Mouse (Mus musculus): ENCODE measurements around the gene Pgap3. TPM values are rescaled to one million over a fixed set of nuclear protein-coding genes. Genes with fewer than 3 reads are reported as not detected.

Pgap3 gene
- polyA plus RNA-seq, 1 experiment = 13.2 TPM

DNA sequence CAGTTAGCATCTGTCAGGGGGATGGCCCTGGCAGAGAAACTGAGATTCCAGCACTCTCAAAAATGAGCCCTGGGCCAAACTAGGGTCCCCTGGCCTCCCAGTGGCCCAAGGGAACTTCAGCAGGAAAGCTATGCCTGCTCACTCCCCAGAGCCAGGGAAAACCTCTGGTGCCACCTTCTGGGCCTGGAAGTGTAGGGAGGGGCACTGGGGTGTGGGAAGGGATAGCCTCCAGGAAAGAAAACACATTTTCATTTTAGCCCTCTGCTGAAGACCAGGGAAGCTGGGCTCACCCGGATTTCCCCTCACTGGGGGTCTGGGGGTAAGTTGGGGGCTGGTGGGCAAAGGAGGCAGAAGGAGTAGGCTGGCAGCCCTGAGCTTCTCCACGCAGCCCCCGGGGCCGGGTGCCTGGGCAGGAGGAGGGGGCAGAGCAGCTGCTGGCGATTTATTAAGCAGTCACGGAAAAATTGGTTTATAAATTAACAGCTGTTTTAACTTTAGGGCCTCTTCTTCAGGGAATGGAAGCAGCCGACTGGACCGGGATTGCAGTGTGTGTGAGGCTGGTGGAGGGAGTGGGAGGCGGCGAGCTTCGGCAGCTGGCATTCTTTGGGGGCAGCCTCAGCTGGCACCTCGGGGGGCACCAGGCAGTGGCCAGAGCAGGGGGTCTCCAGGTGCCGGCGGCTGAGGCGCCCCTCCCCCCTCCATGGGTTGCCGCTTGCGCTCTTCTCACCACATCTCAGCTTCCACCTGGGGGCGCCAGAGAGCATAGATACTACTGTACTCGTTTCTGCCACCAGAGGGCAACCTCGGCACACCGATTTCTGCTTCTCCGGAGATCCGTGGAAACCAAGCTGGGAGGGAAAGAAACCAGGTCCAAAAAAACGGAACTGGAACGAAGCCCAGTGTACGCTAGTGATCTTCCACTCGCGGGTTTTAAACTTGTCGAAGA, 58.0 kb downstream of the Pgap3 start:
- DNase-seq = peak; percentile 91 to 100
- Histone ChIP-seq H3K27ac (ENCODE audit: insufficient read depth, low read length) (no peak overlapping the region), H3K27me3 (ENCODE audit: control insufficient read depth, insufficient read depth, low read length) (no peaks in the 10 kb centered on the region), H3K4me1 (ENCODE audit: control insufficient read depth, insufficient read depth, low read length) (peaks cover 9% of the 10 kb centered on the region), H3K4me3 (replicated peaks; ENCODE audit: insufficient read depth, low read depth, low read length) (peak overlapping the region; percentile 43)
- 1% methylated on average over 29 of the region's 29 CpGs for WGBS
- TF ChIP-seq POLR2A (IDR thresholded peaks at IDR 0.05; ENCODE audit: borderline replicate concordance, insufficient read depth, low read length) = no peak
- peak; percentile 99 for TF ChIP-seq CTCF (IDR thresholded peaks at IDR 0.05; ENCODE audit: borderline replicate concordance, insufficient read depth, low read depth, low read length)

DNA sequence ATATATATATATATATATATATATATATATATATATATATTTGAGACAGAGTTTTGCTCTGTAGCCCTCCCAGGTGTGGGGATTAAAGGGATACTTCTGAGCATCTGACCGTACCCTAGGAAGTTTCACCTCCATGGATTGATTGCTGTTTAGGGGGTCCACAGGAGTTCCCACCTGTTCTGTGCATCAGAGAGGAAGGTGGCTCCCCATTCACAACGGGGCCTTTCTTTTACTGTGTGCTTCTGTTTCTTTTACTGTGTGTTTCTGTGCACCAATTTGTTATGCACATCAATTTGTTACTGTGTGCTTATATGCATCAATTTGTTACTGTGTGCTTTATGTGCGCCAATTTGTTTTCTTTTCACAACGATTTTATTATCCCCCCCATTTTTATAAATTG, 59.1 kb downstream of the Pgap3 start:
- no peaks in the 10 kb centered on the region for H3K27me3 ChIP-seq (ENCODE audit: control insufficient read depth, insufficient read depth, low read length)

DNA sequence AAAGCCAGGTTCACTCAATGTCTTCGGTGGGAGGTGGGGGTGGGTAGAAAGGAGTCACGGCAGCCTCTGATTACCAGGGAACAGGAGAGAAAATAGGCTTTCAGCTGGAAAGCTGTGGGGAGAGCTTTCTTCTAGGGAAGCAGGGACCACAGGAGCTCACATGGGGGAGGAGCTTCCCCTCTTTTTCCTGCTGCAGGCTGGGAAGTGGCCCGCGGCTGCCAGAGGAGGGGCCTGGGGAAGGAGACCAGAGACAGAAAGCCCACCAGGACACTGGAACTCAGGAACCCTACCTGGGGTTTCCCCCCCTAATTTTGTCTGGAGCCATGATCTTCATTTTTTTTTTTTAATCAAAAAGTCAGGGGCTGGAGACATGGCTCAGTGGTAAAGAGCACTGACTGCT, 59.7 kb downstream of the Pgap3 start:
- no peaks in the 10 kb centered on the region for H3K27me3 ChIP-seq (ENCODE audit: control insufficient read depth, insufficient read depth, low read length)
- H3K4me3 ChIP-seq (replicated peaks; ENCODE audit: insufficient read depth, low read depth, low read length) = no peak overlapping the region
- H3K27ac ChIP-seq (ENCODE audit: insufficient read depth, low read length) = no peak overlapping the region
- H3K4me1 ChIP-seq (ENCODE audit: control insufficient read depth, insufficient read depth, low read length) = peaks cover 8% of the 10 kb centered on the region
- TF ChIP-seq CTCF (IDR thresholded peaks at IDR 0.05; ENCODE audit: borderline replicate concordance, insufficient read depth, low read depth, low read length) = no peak
- TF ChIP-seq POLR2A (IDR thresholded peaks at IDR 0.05; ENCODE audit: borderline replicate concordance, insufficient read depth, low read length) = no peak
- 52% methylated on average over 4 of the region's 4 CpGs for WGBS
- no peak for DNase-seq

More for the DNA sequence above, 59.1 kb downstream of the Pgap3 start:
- Histone ChIP-seq H3K4me1 (ENCODE audit: control insufficient read depth, insufficient read depth, low read length) (peaks cover 5% of the 10 kb centered on the region), H3K27ac (ENCODE audit: insufficient read depth, low read length) (no peak overlapping the region), H3K4me3 (replicated peaks; ENCODE audit: insufficient read depth, low read depth, low read length) (no peak overlapping the region)
- WGBS = 77% methylated on average over 4 of the region's 4 CpGs
- no peak for DNase-seq
- TF ChIP-seq POLR2A (IDR thresholded peaks at IDR 0.05; ENCODE audit: borderline replicate concordance, insufficient read depth, low read length) (no peak), CTCF (IDR thresholded peaks at IDR 0.05; ENCODE audit: borderline replicate concordance, insufficient read depth, low read depth, low read length) (no peak)

DNA sequence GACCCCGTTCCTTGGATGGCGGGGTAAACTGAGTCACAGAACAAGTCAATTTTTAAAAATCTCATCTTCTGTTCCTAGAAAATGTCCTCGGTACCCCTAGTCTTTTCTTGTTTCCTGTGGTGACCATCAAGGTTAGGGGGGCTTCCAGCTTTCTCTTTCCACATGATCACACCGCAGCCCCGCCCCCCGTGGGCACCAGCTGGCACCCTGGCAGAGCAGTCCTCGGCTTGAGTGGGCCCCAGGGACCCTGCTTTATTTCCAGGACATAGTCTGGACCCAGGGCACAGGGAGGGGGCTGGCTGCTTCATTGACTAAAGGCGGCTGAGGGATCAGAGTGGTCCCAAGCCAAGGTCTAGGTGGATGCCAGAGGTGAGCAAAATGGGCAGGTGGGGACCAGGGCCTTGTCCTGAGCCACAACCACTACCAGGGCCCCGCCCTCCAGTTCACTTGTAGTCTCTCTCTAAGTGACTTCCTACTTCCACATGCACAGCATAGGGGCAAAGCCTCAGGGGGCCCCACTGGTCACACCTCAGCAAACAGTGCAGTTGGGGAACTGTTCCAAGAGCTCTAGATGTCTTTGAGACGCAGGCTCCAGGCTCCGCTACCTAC, 60.5 kb downstream of the Pgap3 start:
- Histone ChIP-seq H3K27me3 (ENCODE audit: control insufficient read depth, insufficient read depth, low read length) (no peaks in the 10 kb centered on the region), H3K27ac (ENCODE audit: insufficient read depth, low read length) (peak overlapping the region; percentile 87), H3K4me1 (ENCODE audit: control insufficient read depth, insufficient read depth, low read length) (peaks cover 14% of the 10 kb centered on the region), H3K4me3 (replicated peaks; ENCODE audit: insufficient read depth, low read depth, low read length) (peak overlapping the region; percentile 58)
- WGBS = 27% methylated on average over 11 of the region's 11 CpGs
- DNase-seq = no peak
- no peak for TF ChIP-seq POLR2A (IDR thresholded peaks at IDR 0.05; ENCODE audit: borderline replicate concordance, insufficient read depth, low read length)
- no peak for TF ChIP-seq CTCF (IDR thresholded peaks at IDR 0.05; ENCODE audit: borderline replicate concordance, insufficient read depth, low read depth, low read length)

DNA sequence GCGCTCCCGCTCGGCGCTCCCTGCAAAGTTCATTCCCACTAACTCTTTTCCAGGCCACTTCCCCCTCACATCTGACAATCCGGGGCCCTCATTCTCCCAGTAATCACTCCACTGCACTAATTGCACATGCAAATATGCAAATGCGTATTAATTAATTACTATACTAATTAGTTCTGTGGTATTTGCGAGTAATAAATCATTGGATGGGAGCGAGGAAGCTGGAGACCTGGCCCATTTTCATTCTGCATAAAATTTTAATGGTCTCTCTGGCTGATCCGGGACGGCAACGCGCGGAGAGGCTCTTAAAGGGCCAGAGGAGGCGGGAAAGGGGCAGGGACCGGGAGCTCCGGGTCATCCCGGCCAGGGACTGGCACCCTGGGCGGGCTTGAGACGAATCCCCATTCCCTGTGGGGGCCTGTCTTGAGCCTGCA, 61.2 kb downstream of the Pgap3 start:
- peaks cover 19% of the 10 kb centered on the region for H3K4me1 ChIP-seq (ENCODE audit: control insufficient read depth, insufficient read depth, low read length)
- peak overlapping the region; percentile 87 for H3K27ac ChIP-seq (ENCODE audit: insufficient read depth, low read length)
- WGBS = under 1% methylated on average over 19 of the region's 19 CpGs
- peak overlapping the region; percentile 58 for H3K4me3 ChIP-seq (replicated peaks; ENCODE audit: insufficient read depth, low read depth, low read length)
- no peaks in the 10 kb centered on the region for H3K27me3 ChIP-seq (ENCODE audit: control insufficient read depth, insufficient read depth, low read length)
- peak; percentile 63 to 75 for DNase-seq
- TF ChIP-seq POLR2A (IDR thresholded peaks at IDR 0.05; ENCODE audit: borderline replicate concordance, insufficient read depth, low read length) (0 out of 2 replicates have a peak, but pooled peaks have one; percentile 15), CTCF (IDR thresholded peaks at IDR 0.05; ENCODE audit: borderline replicate concordance, insufficient read depth, low read depth, low read length) (no peak)

Other genes starting within 250 kb of the Pgap3 start
- gene Med1, start 207.2 kb downstream of the Pgap3 start, polyA plus RNA-seq (2012; rRNA removed) = 27.0 and 29.0 TPM in 2 replicates
- gene Cdk12, start 197.4 kb downstream of the Pgap3 start, polyA plus RNA-seq (2012; rRNA removed) = 23.3 and 24.9 TPM in 2 replicates
- gene Neurod2, start 70.8 kb downstream of the Pgap3 start, polyA plus RNA-seq (2012; rRNA removed) = 57.4 and 68.4 TPM in 2 replicates
- 150 and 173 TPM in 2 replicates for gene Ppp1r1b, start 52.1 kb downstream of the Pgap3 start, polyA plus RNA-seq (2012; rRNA removed)
- gene Stard3, start 42.1 kb downstream of the Pgap3 start, polyA plus RNA-seq (2012; rRNA removed) = 53.5 and 56.1 TPM in 2 replicates
- 0.95 and 1.3 TPM in 2 replicates for gene Tcap, start 16.7 kb downstream of the Pgap3 start, polyA plus RNA-seq (2012; rRNA removed)
- 0.26 and 0.40 TPM in 2 replicates for gene Pnmt, start 14.0 kb downstream of the Pgap3 start, polyA plus RNA-seq (2012; rRNA removed)
- 1.6 and 1.8 TPM in 2 replicates for gene Erbb2, start 12.0 kb upstream of the Pgap3 start, polyA plus RNA-seq (2012; rRNA removed)
- 182 and 183 TPM in 2 replicates for gene Mien1, start 38.5 kb upstream of the Pgap3 start, polyA plus RNA-seq (2012; rRNA removed)
- gene Grb7, start 45.9 kb upstream of the Pgap3 start, polyA plus RNA-seq (2012; rRNA removed) = 15.8 and 19.9 TPM in 2 replicates
- 0.07 and 0.10 TPM in 2 replicates for gene Ikzf3, start 145.5 kb upstream of the Pgap3 start, polyA plus RNA-seq (2012; rRNA removed)
- 0.13 and 0.20 TPM in 2 replicates for gene Zpbp2, start 150.6 kb upstream of the Pgap3 start, polyA plus RNA-seq (2012; rRNA removed)
- 64.6 and 66.8 TPM in 2 replicates for gene Ormdl3, start 186.9 kb upstream of the Pgap3 start, polyA plus RNA-seq (2012; rRNA removed)
- 0.41 TPM in 1 of 2 replicates, not detected in the other for gene Lrrc3c, start 197.8 kb upstream of the Pgap3 start, polyA plus RNA-seq (2012; rRNA removed)
- 0.33 and 0.35 TPM in 2 replicates for gene Gm12355, start 225.2 kb upstream of the Pgap3 start, polyA plus RNA-seq (2012; rRNA removed)
- gene Gsdma3, start 225.9 kb upstream of the Pgap3 start, polyA plus RNA-seq (2012; rRNA removed) = not detected in 2 replicates
- not detected in 2 replicates for gene Gsdma2, start 246.3 kb upstream of the Pgap3 start, polyA plus RNA-seq (2012; rRNA removed)